Mouse (Mus musculus) urinary bladder, postnatal 36 days (tissue): ENCODE results near the gene Pspn.

ENCODE experiments used
- DNase-seq, 2 experiments: peaks; one replicate each; pipeline ENCODE4 v3.0.0; 2022; ENCODE audit warnings: low spot score in 2 of 2, mixed read lengths in 1 of 2

Pspn gene

GRCm38 (mm10) chr17:56962642-56963405, 37.0 kb downstream of the Pspn start:
- no peak for DNase-seq

- no peak for DNase-seq
These were observed 37.9 kb downstream of the Pspn start for GRCm38 (mm10) chr17:56961880-56962279.

- no peak for DNase-seq
These were observed 41.2 kb downstream of the Pspn start for GRCm38 (mm10) chr17:56958667-56959066.

- no peak for DNase-seq
These were observed 41.9 kb downstream of the Pspn start for GRCm38 (mm10) chr17:56957763-56958429.

GRCm38 (mm10) chr17:56954871-56955270, 44.9 kb downstream of the Pspn start:
- no peak for DNase-seq

- no peak for DNase-seq
These were observed 47.2 kb downstream of the Pspn start for GRCm38 (mm10) chr17:56952639-56953038.

- DNase-seq, result peak; percentile 52 to 67
These were observed 48.9 kb downstream of the Pspn start for GRCm38 (mm10) chr17:56950915-56951314.
